Mouse (Mus musculus) lung, embryonic 15.5 days (tissue): ENCODE results near the gene Ralgps2. TPM values are rescaled to one million over a fixed set of nuclear protein-coding genes. Genes with fewer than 3 reads are reported as not detected.

Source experiments
- ATAC-seq: fragments of 200-750 bp; cut with Nextera tagmentation; 2 replicates; pipeline ENCODE4 v1.8.0; 2017; ENCODE audit warnings: moderate number of reproducible peaks, borderline replicate concordance; ENCODE audit not compliant: low FRiP score, low TSS enrichment; ENCODE audit errors: extremely low read depth
- H3K27ac ChIP-seq: fragments of 300-500 bp; sonication (generic); 2 replicates; pipeline ENCODE4 v1.5.1; 2015; ENCODE audit warnings: moderate library complexity, mild to moderate bottlenecking, inconsistent platforms
- H3K27me3 ChIP-seq: fragments of 300-500 bp; sonication (generic); 2 replicates; pipeline ENCODE4 v1.6.1; 2015; ENCODE audit warnings: inconsistent platforms
- H3K36me3 ChIP-seq: fragments of 300-500 bp; sonication (generic); 2 replicates; pipeline ENCODE4 v1.6.1; 2015; ENCODE audit warnings: inconsistent platforms
- H3K4me1 ChIP-seq: fragments of 300-500 bp; sonication (generic); 2 replicates; pipeline ENCODE4 v1.6.1; 2015; ENCODE audit warnings: inconsistent platforms
- H3K4me2 ChIP-seq: fragments of 300-500 bp; sonication (generic); 2 replicates; pipeline ENCODE4 v1.6.1; 2015; ENCODE audit warnings: inconsistent platforms, mild to moderate bottlenecking, moderate library complexity
- H3K4me3 ChIP-seq: fragments of 300-500 bp; sonication (generic); 2 replicates; pipeline ENCODE4 v1.5.1; 2015; ENCODE audit warnings: mild to moderate bottlenecking, inconsistent platforms
- H3K9ac ChIP-seq: fragments of 300-500 bp; sonication (generic); 2 replicates; pipeline ENCODE4 v1.6.1; 2015; ENCODE audit warnings: inconsistent platforms
- H3K9me3 ChIP-seq: fragments of 300-500 bp; sonication (generic); 2 replicates; pipeline ENCODE4 v1.6.1; 2016; ENCODE audit warnings: inconsistent platforms
- WGBS: fragments of 180-500 bp; shearing (Covaris S2); methylation state at CpG from one replicate; pipeline ENCODE4 v1.1.7; 2015; 5-methylcytosine and 5-hydroxymethylcytosine counted together
- polyA plus RNA-seq: library from polyadenylated mRNA; unstranded; fragments of >200 nt; fragmentation: Nextera tagmentation; extraction: Ambion mirVana; gene quantifications from 2 replicates; pipeline ENCODE4 v1.2.1, GENCODE M21; 2015

Gene Ralgps2
- polyA plus RNA-seq, 1 experiment from 2014 or later: 83.0 TPM

- Histone ChIP-seq H3K4me1 (0 out of 2 replicates have a peak, but pooled peaks cover 6% of the 10 kb centered on the region), H3K9me3 (no peaks in the 10 kb centered on the region), H3K4me2 (no peak overlapping the region), H3K4me3 (no peak overlapping the region), H3K27me3 (no peaks in the 10 kb centered on the region), H3K9ac (no peak overlapping the region), H3K27ac (no peak overlapping the region), H3K36me3 (no peaks in the 10 kb centered on the region)
- ATAC-seq: no peak
- WGBS: 68% methylated on average over 13 of the region's 13 CpGs
Observed at GRCm38 (mm10) chr1:156760549-156761429, 178.6 kb downstream of the Ralgps2 start.

GRCm38 (mm10) chr1:156758326-156758725 is 181.1 kb downstream of the Ralgps2 start:
- no peaks in the 10 kb centered on the region for H3K36me3 ChIP-seq
- ATAC-seq: no peak
- 53% methylated on average over 4 of the region's 4 CpGs for WGBS

GRCm38 (mm10) chr1:156754608-156755413 is 184.6 kb downstream of the Ralgps2 start:
- no peak for ATAC-seq
- no peaks in the 10 kb centered on the region for H3K27me3 ChIP-seq
- H3K9me3 ChIP-seq: no peaks in the 10 kb centered on the region
- H3K4me3 ChIP-seq: no peak overlapping the region
- peaks cover 13% of the 10 kb centered on the region for H3K4me1 ChIP-seq
- WGBS: 45% methylated on average over 15 of the region's 15 CpGs
- no peak overlapping the region for H3K4me2 ChIP-seq
- H3K27ac ChIP-seq: no peak overlapping the region
- H3K9ac ChIP-seq: no peak overlapping the region
- no peaks in the 10 kb centered on the region for H3K36me3 ChIP-seq

More at GRCm38 (mm10) chr1:156758326-156758725, 181.1 kb downstream of the Ralgps2 start:
- Histone ChIP-seq H3K4me3 (no peak overlapping the region), H3K27ac (no peak overlapping the region), H3K27me3 (no peaks in the 10 kb centered on the region), H3K4me2 (no peak overlapping the region), H3K9me3 (no peaks in the 10 kb centered on the region), H3K9ac (no peak overlapping the region), H3K4me1 (peaks cover 12% of the 10 kb centered on the region; the same call in 1 of the 2 replicates)

Other genes starting within 250 kb of the Ralgps2 start
- 24.5 and 24.7 TPM in 2 replicates for gene Fam20b, start 220.5 kb downstream of the Ralgps2 start, polyA plus RNA-seq
- gene Angptl1, start 101.1 kb downstream of the Ralgps2 start, polyA plus RNA-seq: 3.1 and 3.2 TPM in 2 replicates
- not detected in 2 replicates for gene Tex35, start 169.1 kb upstream of the Ralgps2 start, polyA plus RNA-seq